Mouse (Mus musculus) bone marrow, adult 2 months (tissue): ENCODE data around the gene Krt79.

Source experiments
- CTCF ChIP-seq: fragments of 200-500 bp; IDR thresholded peaks from 2 replicates; pipeline ENCODE4 v1.5.1; 2011; ENCODE audit warnings: low read length, control low read depth; ENCODE audit not compliant: control insufficient read depth, insufficient read depth
- POLR2A ChIP-seq: fragments of 200-500 bp; IDR thresholded peaks from 2 replicates; pipeline ENCODE4 v1.6.1; 2011; ENCODE audit warnings: low read depth, mild to moderate bottlenecking, control low read depth, low read length, borderline replicate concordance; ENCODE audit not compliant: control insufficient read depth

DNA sequence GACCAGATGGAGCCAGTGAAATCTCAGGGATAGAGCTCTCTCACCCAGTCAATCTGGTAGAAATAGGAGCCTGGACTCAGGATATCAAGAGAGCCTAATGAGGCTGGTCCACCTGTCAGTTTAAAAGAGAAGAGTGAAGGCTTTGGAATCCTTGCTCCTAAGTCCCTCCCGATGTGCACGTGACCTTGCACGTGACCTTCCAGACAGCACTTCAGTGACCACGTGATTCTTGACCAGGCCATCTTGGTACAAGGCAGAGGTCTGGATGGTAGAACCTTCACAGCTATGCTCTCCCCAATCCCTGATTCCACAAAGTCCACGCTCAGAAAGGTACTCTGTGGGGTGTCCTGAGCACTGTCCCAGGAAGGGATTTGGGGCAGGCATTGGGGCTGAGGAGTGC is 35.3 kb downstream of the Krt79 start:
- TF ChIP-seq CTCF (no peak), POLR2A (no peak)
